Mouse (Mus musculus): ENCODE measurements around the gene Nlrx1. TPM values are rescaled to one million over a fixed set of nuclear protein-coding genes. Genes with fewer than 3 reads are reported as not detected.

Gene Nlrx1
- polyA plus RNA-seq, 1 experiment from 2014 or later, result 9.8 TPM

DNA sequence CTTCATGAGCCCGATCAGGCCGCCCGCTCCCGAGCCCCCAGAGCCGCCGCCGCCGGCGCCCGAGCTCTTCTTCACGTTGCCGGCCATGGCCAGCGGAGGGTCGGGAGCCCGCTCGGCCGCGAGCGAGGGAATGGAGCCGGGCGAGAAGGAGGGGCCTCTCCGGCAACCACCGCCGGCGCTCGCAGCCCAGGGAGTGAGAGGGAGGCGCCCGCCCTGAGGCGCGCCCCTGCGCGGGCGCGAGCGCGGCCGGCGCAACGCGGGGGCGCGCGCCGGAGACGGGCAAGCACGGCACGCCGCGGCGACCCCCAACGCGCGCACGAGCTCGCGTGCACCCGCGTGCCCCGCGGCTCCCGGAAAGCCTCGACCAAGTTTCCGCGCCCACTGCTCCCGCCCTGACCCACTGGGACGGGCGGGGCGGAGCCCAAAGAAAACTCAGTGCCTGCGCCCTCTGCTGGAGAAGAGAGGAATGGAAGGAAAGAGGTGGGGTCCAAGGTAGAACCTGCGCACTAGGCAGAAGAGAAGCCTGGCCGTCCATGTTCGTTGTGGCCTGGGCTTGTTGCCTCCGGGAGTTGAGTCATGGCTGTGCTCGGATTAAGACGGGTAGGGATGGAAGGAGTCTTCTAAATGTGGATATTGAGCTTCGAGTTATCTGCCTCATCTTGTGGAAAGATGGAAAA lies 34.5 kb downstream of the Nlrx1 start, which contains the start of gene Cbl:
Gene Cbl (minus strand): TSS at position 248 of the 677 bp plus-strand sequence.
- WGBS, result under 1% methylated on average over 73 of the region's 76 CpGs
- Histone ChIP-seq H3K4me3 (peak within 1 kb of the TSS; percentile 85), H3K9ac (peak within 1 kb of the TSS; percentile 93), H3K27ac (peak within 1 kb of the TSS; percentile 97), H3K9me3 (no peaks in the 10 kb centered on the region), H3K36me3 (no peaks in the 10 kb centered on the region), H3K4me1 (peaks cover 27% of the 10 kb centered on the region), H3K27me3 (no peaks in the 10 kb centered on the region), H3K4me2 (peak within 1 kb of the TSS; percentile 75)
- ATAC-seq (ENCODE audit: insufficient number of reproducible peaks, insufficient read depth, low FRiP score, low TSS enrichment, low read depth), result peak; percentile 94

DNA sequence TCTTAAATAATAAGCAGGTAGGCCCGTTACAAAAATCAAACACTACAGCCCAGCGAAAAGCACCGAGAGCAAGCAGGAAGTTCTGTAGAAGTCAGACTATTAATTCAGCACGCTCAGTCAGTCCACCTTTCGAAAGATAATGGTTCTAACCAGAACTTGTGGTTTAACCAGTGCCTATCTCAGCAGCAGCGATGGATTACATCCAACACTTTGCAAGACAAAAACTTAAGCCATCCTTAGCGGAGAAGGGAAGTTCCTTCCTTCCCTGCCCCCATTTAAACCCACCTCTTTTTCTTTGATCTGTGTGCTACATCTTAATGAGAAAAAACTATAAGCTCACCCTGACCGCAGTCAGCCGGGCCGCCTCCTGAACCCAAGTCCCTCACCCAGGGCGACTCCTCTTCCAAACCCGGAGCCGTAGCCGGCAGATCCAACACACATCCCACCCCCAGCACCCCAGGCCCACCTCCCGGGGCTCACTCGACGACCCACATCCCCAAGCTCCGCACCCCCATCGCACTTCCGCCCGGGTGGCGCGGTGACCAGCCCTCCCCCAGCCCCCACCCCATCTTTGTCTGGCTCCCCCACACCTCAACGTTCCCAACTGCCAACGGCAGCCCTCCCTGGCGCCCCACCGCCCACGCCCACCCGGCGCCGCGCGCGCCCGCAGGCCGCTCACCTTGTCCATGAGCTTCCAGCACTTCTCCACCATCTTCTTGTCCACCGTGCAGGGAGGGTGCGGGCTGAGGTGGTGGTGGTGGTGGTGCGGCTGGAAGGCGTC lies 35.2 kb downstream of the Nlrx1 start:
- Histone ChIP-seq H3K4me3 (peak overlapping the region; percentile 85), H3K4me1 (peaks cover 27% of the 10 kb centered on the region), H3K27me3 (no peaks in the 10 kb centered on the region), H3K4me2 (peak overlapping the region; percentile 75), H3K27ac (peak overlapping the region; percentile 97), H3K36me3 (0 out of 2 replicates have a peak, but pooled peaks cover 1% of the 10 kb centered on the region), H3K9me3 (no peaks in the 10 kb centered on the region), H3K9ac (peak overlapping the region; percentile 93)
- peak; percentile 69 for ATAC-seq (ENCODE audit: insufficient number of reproducible peaks, insufficient read depth, low FRiP score, low TSS enrichment, low read depth)
- under 1% methylated on average over 40 of the region's 40 CpGs for WGBS

DNA sequence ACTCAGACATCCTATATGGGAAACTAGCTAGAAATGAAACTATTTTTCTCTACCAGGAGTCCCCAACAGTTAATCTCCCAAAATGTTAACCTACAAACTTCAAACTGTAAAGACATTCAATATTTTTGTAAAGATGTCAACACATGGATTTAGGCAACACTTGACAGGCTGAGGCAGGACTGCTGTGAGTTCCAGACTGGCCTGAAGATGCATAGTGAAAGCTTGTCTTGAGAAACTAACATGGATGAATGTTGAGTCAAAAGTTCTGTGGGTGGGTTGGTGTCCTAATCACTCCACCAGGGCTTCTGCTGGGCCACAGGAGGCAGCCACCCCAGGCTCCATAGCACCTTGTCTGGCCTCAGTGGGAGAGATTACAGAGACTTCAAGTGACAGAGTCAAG lies 36.8 kb downstream of the Nlrx1 start:
- H3K9ac ChIP-seq, result 0 out of 2 replicates have a peak overlapping the region, but pooled peaks have one; percentile 27
- H3K4me1 ChIP-seq, result peaks cover 26% of the 10 kb centered on the region
- H3K27ac ChIP-seq, result no peak overlapping the region
- peak overlapping the region; percentile 75 for H3K4me2 ChIP-seq
- H3K9me3 ChIP-seq, result no peaks in the 10 kb centered on the region
- 0 out of 2 replicates have a peak overlapping the region, but pooled peaks have one; percentile 85 for H3K4me3 ChIP-seq
- H3K36me3 ChIP-seq, result 0 out of 2 replicates have a peak, but pooled peaks cover 8% of the 10 kb centered on the region
- ATAC-seq (ENCODE audit: insufficient number of reproducible peaks, insufficient read depth, low FRiP score, low TSS enrichment, low read depth), result no peak
- H3K27me3 ChIP-seq, result no peaks in the 10 kb centered on the region

DNA sequence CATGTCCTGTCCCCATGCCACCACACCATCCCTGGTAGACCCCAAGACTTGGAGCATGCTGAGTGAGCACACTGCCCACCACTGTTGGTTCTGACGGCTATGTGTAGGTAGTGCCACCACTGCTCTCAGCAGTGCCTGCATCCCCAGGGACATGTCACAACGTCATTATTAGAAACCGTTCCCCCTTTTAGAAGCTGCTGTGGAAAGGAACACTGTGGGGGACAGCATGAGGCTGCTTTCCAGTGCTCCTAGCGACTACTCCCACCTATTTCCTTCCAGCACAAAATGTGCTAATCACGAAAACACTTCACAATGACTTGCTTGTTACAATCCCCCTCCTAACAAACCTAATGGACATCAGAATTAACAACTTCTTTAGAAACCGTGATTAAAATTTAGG lies 42.4 kb downstream of the Nlrx1 start:
- whole genome bisulfite sequencing, result 72% methylated on average over 6 of the region's 6 CpGs
- no peak for ATAC-seq (ENCODE audit: insufficient number of reproducible peaks, insufficient read depth, low FRiP score, low TSS enrichment, low read depth)
- Histone ChIP-seq H3K27ac (no peak overlapping the region), H3K4me3 (no peak overlapping the region), H3K27me3 (no peaks in the 10 kb centered on the region), H3K9me3 (no peaks in the 10 kb centered on the region), H3K4me1 (peaks cover 4% of the 10 kb centered on the region), H3K36me3 (0 out of 2 replicates have a peak, but pooled peaks cover 8% of the 10 kb centered on the region), H3K9ac (no peak overlapping the region), H3K4me2 (no peak overlapping the region)

DNA sequence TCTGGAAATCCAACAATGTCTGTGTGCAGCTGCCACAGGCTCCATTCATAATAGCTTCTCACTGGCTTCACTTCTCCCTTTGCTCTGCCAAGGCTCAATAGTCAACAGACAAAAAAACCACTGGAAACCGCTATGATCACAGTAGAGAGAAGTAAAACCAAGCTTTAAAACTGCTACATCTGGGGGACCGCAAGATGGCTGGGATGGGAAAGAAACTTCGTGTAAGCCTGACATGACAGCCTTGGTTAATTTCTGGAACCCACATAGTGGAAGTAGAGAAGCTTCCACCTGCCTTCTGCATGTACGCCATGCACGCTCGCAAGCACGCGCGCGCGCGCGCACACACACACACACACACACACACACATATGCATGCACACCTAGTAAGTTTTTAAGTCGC lies 54.9 kb downstream of the Nlrx1 start:
- no peak overlapping the region for H3K4me2 ChIP-seq
- no peaks in the 10 kb centered on the region for H3K4me1 ChIP-seq
- ATAC-seq (ENCODE audit: insufficient number of reproducible peaks, insufficient read depth, low FRiP score, low TSS enrichment, low read depth), result no peak
- H3K27ac ChIP-seq, result no peak overlapping the region
- 97% methylated on average over 14 of the region's 14 CpGs for WGBS
- no peak overlapping the region for H3K9ac ChIP-seq
- H3K27me3 ChIP-seq, result no peaks in the 10 kb centered on the region
- peaks cover 24% of the 10 kb centered on the region for H3K36me3 ChIP-seq
- no peak overlapping the region for H3K4me3 ChIP-seq
- H3K9me3 ChIP-seq, result no peaks in the 10 kb centered on the region; the same call in 1 of the 2 replicates

DNA sequence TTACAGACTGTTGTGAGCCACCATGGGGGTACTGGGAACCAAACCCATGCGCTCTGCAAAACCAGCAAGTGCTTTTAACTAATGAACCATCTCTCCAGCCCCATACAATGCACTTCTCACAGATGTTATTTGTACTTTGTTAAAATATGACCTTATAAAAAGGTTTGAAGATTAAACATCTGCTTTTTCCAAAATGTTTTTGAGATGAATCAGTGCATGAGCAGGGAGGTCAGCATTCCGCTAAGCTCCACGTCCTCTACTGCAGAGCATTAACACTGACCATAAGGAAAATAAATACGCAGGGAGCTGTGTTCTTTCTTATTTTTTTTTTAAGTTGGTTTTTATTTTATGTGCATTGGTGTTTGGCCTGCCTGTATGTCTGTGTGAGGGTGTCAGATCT lies 56.0 kb downstream of the Nlrx1 start:
- no peak for ATAC-seq (ENCODE audit: insufficient number of reproducible peaks, insufficient read depth, low FRiP score, low TSS enrichment, low read depth)
- Histone ChIP-seq H3K27me3 (no peaks in the 10 kb centered on the region), H3K36me3 (peaks cover 24% of the 10 kb centered on the region), H3K9me3 (no peaks in the 10 kb centered on the region; the same call in 1 of the 2 replicates), H3K27ac (no peak overlapping the region), H3K9ac (no peak overlapping the region), H3K4me2 (no peak overlapping the region), H3K4me3 (no peak overlapping the region), H3K4me1 (0 out of 2 replicates have a peak, but pooled peaks cover 4% of the 10 kb centered on the region)
- WGBS, result 92% methylated on average over 4 of the region's 4 CpGs

DNA sequence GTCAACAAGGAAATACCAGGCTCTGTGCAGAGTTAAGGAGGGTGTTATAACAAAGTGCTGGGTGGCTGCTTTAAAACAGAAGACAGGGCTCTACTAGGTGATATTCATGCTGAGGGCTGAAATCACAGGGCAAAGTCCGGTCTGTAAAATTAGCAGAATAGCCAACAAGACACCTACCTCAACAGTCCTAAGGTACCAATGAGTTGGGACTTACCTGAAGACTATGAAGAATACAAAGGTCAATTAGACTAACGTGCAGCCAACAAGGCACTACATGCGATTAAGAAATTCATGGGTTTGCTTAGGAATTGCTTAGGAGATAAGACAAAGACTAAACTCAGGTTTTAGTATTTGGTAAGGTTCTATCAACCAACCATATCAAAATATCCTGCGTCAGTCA lies 59.0 kb downstream of the Nlrx1 start:
- WGBS, result 95% methylated on average over 4 of the region's 4 CpGs
- no peak for ATAC-seq (ENCODE audit: insufficient number of reproducible peaks, insufficient read depth, low FRiP score, low TSS enrichment, low read depth)
- 0 out of 2 replicates have a peak, but pooled peaks cover 4% of the 10 kb centered on the region for H3K4me1 ChIP-seq
- no peak overlapping the region for H3K27ac ChIP-seq
- no peak overlapping the region for H3K4me2 ChIP-seq
- H3K27me3 ChIP-seq, result no peaks in the 10 kb centered on the region
- H3K36me3 ChIP-seq, result peaks cover 29% of the 10 kb centered on the region
- H3K9ac ChIP-seq, result no peak overlapping the region
- no peak overlapping the region for H3K4me3 ChIP-seq
- no peaks in the 10 kb centered on the region; the same call in 1 of the 2 replicates for H3K9me3 ChIP-seq

DNA sequence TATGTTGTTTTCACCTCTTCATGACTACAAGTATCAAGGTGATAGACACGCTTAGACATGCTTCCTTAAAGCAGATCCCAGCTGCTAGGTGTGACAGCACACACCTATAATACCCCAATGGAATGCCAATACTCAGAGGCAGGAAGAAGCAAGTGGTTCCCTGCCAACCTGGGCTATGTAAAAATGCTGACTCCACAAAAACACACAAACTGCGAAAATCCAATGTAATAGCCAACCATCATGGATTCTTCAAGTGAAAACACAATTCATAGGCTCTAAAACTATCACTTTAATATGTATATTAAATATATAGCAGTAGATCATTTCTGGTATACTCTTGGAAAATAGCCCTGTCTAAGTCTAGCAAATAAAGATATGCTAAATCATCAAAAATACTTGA lies 60.6 kb downstream of the Nlrx1 start:
- Histone ChIP-seq H3K9me3 (no peaks in the 10 kb centered on the region; the same call in 1 of the 2 replicates), H3K27me3 (no peaks in the 10 kb centered on the region), H3K27ac (no peak overlapping the region), H3K4me3 (no peak overlapping the region), H3K4me2 (no peak overlapping the region), H3K4me1 (0 out of 2 replicates have a peak, but pooled peaks cover 4% of the 10 kb centered on the region), H3K36me3 (peaks cover 22% of the 10 kb centered on the region), H3K9ac (no peak overlapping the region)
- WGBS, result 81% methylated on average over 2 of the region's 2 CpGs
- ATAC-seq (ENCODE audit: insufficient number of reproducible peaks, insufficient read depth, low FRiP score, low TSS enrichment, low read depth), result no peak

Other genes starting within 250 kb of the Nlrx1 start
- 4.3 and 5.6 TPM in 2 replicates for gene Thy1, start 225.2 kb downstream of the Nlrx1 start, polyA plus RNA-seq (2015; fragmentation: Nextera tagmentation; extraction: Ambion mirVana)
- gene Usp2, start 201.6 kb downstream of the Nlrx1 start, polyA plus RNA-seq (2015; fragmentation: Nextera tagmentation; extraction: Ambion mirVana), result 14.6 and 15.2 TPM in 2 replicates
- 0.21 and 0.39 TPM in 2 replicates for gene Mfrp, start 166.9 kb downstream of the Nlrx1 start, polyA plus RNA-seq (2015; fragmentation: Nextera tagmentation; extraction: Ambion mirVana)
- gene C1qtnf5, start 161.4 kb downstream of the Nlrx1 start, polyA plus RNA-seq (2015; fragmentation: Nextera tagmentation; extraction: Ambion mirVana), result 1.5 and 2.8 TPM in 2 replicates
- 0.30 and 0.48 TPM in 2 replicates for gene Gm49380, start 155.1 kb downstream of the Nlrx1 start, polyA plus RNA-seq (2015; fragmentation: Nextera tagmentation; extraction: Ambion mirVana)
- gene Rnf26, start 155.1 kb downstream of the Nlrx1 start, polyA plus RNA-seq (2015; fragmentation: Nextera tagmentation; extraction: Ambion mirVana), result 73.3 and 80.1 TPM in 2 replicates
- 25.6 and 28.9 TPM in 2 replicates for gene Mcam, start 134.1 kb downstream of the Nlrx1 start, polyA plus RNA-seq (2015; fragmentation: Nextera tagmentation; extraction: Ambion mirVana)
- gene Cbl, start 34.5 kb downstream of the Nlrx1 start, polyA plus RNA-seq (2015; fragmentation: Nextera tagmentation; extraction: Ambion mirVana), result 17.3 and 19.5 TPM in 2 replicates
- gene Ccdc153, start 27.9 kb downstream of the Nlrx1 start, polyA plus RNA-seq (2015; fragmentation: Nextera tagmentation; extraction: Ambion mirVana), result not detected in 2 replicates
- 0.37 TPM in 1 of 2 replicates, not detected in the other for gene Pdzd3, start 17.1 kb downstream of the Nlrx1 start, polyA plus RNA-seq (2015; fragmentation: Nextera tagmentation; extraction: Ambion mirVana)
- gene Abcg4, start 20.0 kb upstream of the Nlrx1 start, polyA plus RNA-seq (2015; fragmentation: Nextera tagmentation; extraction: Ambion mirVana), result 6.1 and 6.5 TPM in 2 replicates
- 27.9 and 30.6 TPM in 2 replicates for gene Hinfp, start 37.1 kb upstream of the Nlrx1 start, polyA plus RNA-seq (2015; fragmentation: Nextera tagmentation; extraction: Ambion mirVana)
- 8.3 TPM in 2 replicates for gene C2cd2l, start 51.7 kb upstream of the Nlrx1 start, polyA plus RNA-seq (2015; fragmentation: Nextera tagmentation; extraction: Ambion mirVana)
- 38.4 and 40.5 TPM in 2 replicates for gene Dpagt1, start 57.4 kb upstream of the Nlrx1 start, polyA plus RNA-seq (2015; fragmentation: Nextera tagmentation; extraction: Ambion mirVana)
- 365 and 385 TPM in 2 replicates for gene H2afx, start 66.1 kb upstream of the Nlrx1 start, polyA plus RNA-seq (2015; fragmentation: Nextera tagmentation; extraction: Ambion mirVana)
- gene Hmbs, start 75.6 kb upstream of the Nlrx1 start, polyA plus RNA-seq (2015; fragmentation: Nextera tagmentation; extraction: Ambion mirVana), result 114 and 119 TPM in 2 replicates
- 27.7 and 28.2 TPM in 2 replicates for gene Vps11, start 93.1 kb upstream of the Nlrx1 start, polyA plus RNA-seq (2015; fragmentation: Nextera tagmentation; extraction: Ambion mirVana)
- 30.8 and 31.6 TPM in 2 replicates for gene Hyou1, start 110.9 kb upstream of the Nlrx1 start, polyA plus RNA-seq (2015; fragmentation: Nextera tagmentation; extraction: Ambion mirVana)
- gene Slc37a4, start 128.3 kb upstream of the Nlrx1 start, polyA plus RNA-seq (2015; fragmentation: Nextera tagmentation; extraction: Ambion mirVana), result 12.2 and 13.4 TPM in 2 replicates
- 2,222 and 2,384 TPM in 2 replicates for gene Rps25, start 138.5 kb upstream of the Nlrx1 start, polyA plus RNA-seq (2015; fragmentation: Nextera tagmentation; extraction: Ambion mirVana)
- 165 and 174 TPM in 2 replicates for gene Trappc4, start 139.0 kb upstream of the Nlrx1 start, polyA plus RNA-seq (2015; fragmentation: Nextera tagmentation; extraction: Ambion mirVana)
- 33.3 and 35.3 TPM in 2 replicates for gene Ccdc84, start 150.0 kb upstream of the Nlrx1 start, polyA plus RNA-seq (2015; fragmentation: Nextera tagmentation; extraction: Ambion mirVana)
- not detected in 2 replicates for gene Foxr1, start 172.5 kb upstream of the Nlrx1 start, polyA plus RNA-seq (2015; fragmentation: Nextera tagmentation; extraction: Ambion mirVana)
- 2.8 and 2.9 TPM in 2 replicates for gene Upk2, start 186.4 kb upstream of the Nlrx1 start, polyA plus RNA-seq (2015; fragmentation: Nextera tagmentation; extraction: Ambion mirVana)
- 18.2 and 19.3 TPM in 2 replicates for gene Bcl9l, start 214.2 kb upstream of the Nlrx1 start, polyA plus RNA-seq (2015; fragmentation: Nextera tagmentation; extraction: Ambion mirVana)

All from embryonic facial prominence, embryonic 13.5 days (tissue).